Mouse (Mus musculus) activated CD4-positive, CD25-positive, alpha-beta regulatory T cell, adult 4 months (primary cell): ENCODE results near the gene Rtn4rl2. TPM values are rescaled to one million over a fixed set of nuclear protein-coding genes. Genes with fewer than 3 reads are reported as not detected.
A peak's percentile ranks its signal among the peaks of the same experiment; 100 is the strongest.

Experiments
- ATAC-seq: one replicate; pipeline ENCODE4 v1.8.0; 2017
- polyA plus RNA-seq, 2 experiments: library from polyadenylated mRNA; unstranded; fragments of 100-300 nt; shearing (Covaris generic); gene quantifications; one replicate each; pipeline ENCODE4 v1.2.1; 2017

Gene Rtn4rl2
- polyA plus RNA-seq, 2 experiments from 2014 or later: not detected

GRCm38 (mm10) chr2:84884611-84885010, 1.9 kb downstream of the Rtn4rl2 start:
- no peak for ATAC-seq

- no peak for ATAC-seq
Observed at GRCm38 (mm10) chr2:84883942-84884341, 2.6 kb downstream of the Rtn4rl2 start.

GRCm38 (mm10) chr2:84883530-84883929, 3.0 kb downstream of the Rtn4rl2 start:
- no peak for ATAC-seq

GRCm38 (mm10) chr2:84883084-84883483, 3.4 kb downstream of the Rtn4rl2 start:
- no peak for ATAC-seq

GRCm38 (mm10) chr2:84882606-84883005, 3.9 kb downstream of the Rtn4rl2 start:
- no peak for ATAC-seq

- ATAC-seq: no peak
Observed at GRCm38 (mm10) chr2:84880590-84880989, 5.9 kb downstream of the Rtn4rl2 start.

GRCm38 (mm10) chr2:84875842-84876241, 10.7 kb downstream of the Rtn4rl2 start:
- ATAC-seq: no peak

GRCm38 (mm10) chr2:84872105-84872716, 14.3 kb downstream of the Rtn4rl2 start:
- ATAC-seq: peak; percentile 14

GRCm38 (mm10) chr2:84870623-84871160, 15.8 kb downstream of the Rtn4rl2 start:
- ATAC-seq: no peak

GRCm38 (mm10) chr2:84868977-84869376, 17.5 kb downstream of the Rtn4rl2 start:
- no peak for ATAC-seq

- ATAC-seq: peak; percentile 64
Observed at GRCm38 (mm10) chr2:84868521-84868943, 18.0 kb downstream of the Rtn4rl2 start.

- peak; percentile 54 for ATAC-seq
Observed at GRCm38 (mm10) chr2:84865616-84866571, 20.6 kb downstream of the Rtn4rl2 start.

- ATAC-seq: no peak
Observed at GRCm38 (mm10) chr2:84862231-84862630, 24.3 kb downstream of the Rtn4rl2 start.

- ATAC-seq: no peak
Observed at GRCm38 (mm10) chr2:84861430-84861829, 25.1 kb downstream of the Rtn4rl2 start.

- no peak for ATAC-seq
Observed at GRCm38 (mm10) chr2:84859991-84860780, 26.3 kb downstream of the Rtn4rl2 start.

- ATAC-seq: no peak
Observed at GRCm38 (mm10) chr2:84858551-84858950, 28.0 kb downstream of the Rtn4rl2 start.

GRCm38 (mm10) chr2:84855732-84856131, 30.8 kb downstream of the Rtn4rl2 start:
- ATAC-seq: peak; percentile 89

GRCm38 (mm10) chr2:84851130-84852040, 35.1 kb downstream of the Rtn4rl2 start:
- ATAC-seq: no peak

- no peak for ATAC-seq
Observed at GRCm38 (mm10) chr2:84850407-84851129, 35.9 kb downstream of the Rtn4rl2 start.

GRCm38 (mm10) chr2:84845226-84845625, 41.3 kb downstream of the Rtn4rl2 start:
- ATAC-seq: no peak

GRCm38 (mm10) chr2:84843654-84844053, 42.9 kb downstream of the Rtn4rl2 start:
- no peak for ATAC-seq
